ENCODE assay signal across 10 mouse cellular contexts in genomic region chr7:111588291-111588781, GRCm38 (mm10).
DNase-seq lines count a peak whose midpoint lies in the region; ATAC-seq and TF ChIP-seq lines count a peak whose summit lies in the region.
"Had no signal": no experiment of that assay in that cellular context is flagged by ENCODE, and none has a peak within 500 bp of the region (broad histone marks: within the 10 kb centered on the region; RNA-seq: fewer than 3 reads in every experiment).

No protein-coding gene starts in this region.

- no peak overlapping the region for H3K9ac ChIP-seq in hindbrain, postnatal 0 days (replicated peaks; ENCODE audit: low read length)
- H3K9ac ChIP-seq in hindbrain, embryonic 14.5 days = no peak overlapping the region
- no peak overlapping the region for H3K9ac ChIP-seq in midbrain, embryonic 14.5 days (replicated peaks; ENCODE audit: low read length)

- peak; percentile 65 for DNase-seq in hindbrain, postnatal 0 days (ENCODE audit: low spot score)
- DNase-seq in hindbrain, embryonic 14.5 days (ENCODE audit: low spot score) = no peak
- peak; percentile 83 for DNase-seq in cerebellum, adult 11 months
- DNase-seq in heart, adult 18-20 months = peak; percentile 52 to 82
- DNase-seq in lung, adult 18-20 months = peak; percentile 5 to 58
- no peak for DNase-seq in liver
- DNase-seq in adrenal gland, postnatal 14 days = no peak
- DNase-seq in midbrain, embryonic 14.5 days = no peak
- DNase-seq: thymus, adult 18-20 months had no signal

- H3K27ac ChIP-seq in hindbrain, postnatal 0 days = peak overlapping the region; percentile 48
- no peak overlapping the region for H3K27ac ChIP-seq in hindbrain, embryonic 14.5 days
- no peak overlapping the region for H3K27ac ChIP-seq in midbrain, embryonic 14.5 days (replicated peaks; ENCODE audit: low read depth, low read length)

- H3K4me2 ChIP-seq in hindbrain, postnatal 0 days (ENCODE audit: low read depth, low read length) = no peak overlapping the region
- no peak overlapping the region for H3K4me2 ChIP-seq in hindbrain, embryonic 14.5 days (replicated peaks)
- H3K4me2 ChIP-seq in midbrain, embryonic 14.5 days (ENCODE audit: low read length) = no peak overlapping the region

- ATAC-seq in hindbrain, postnatal 0 days = peak; percentile 64
- no peak for ATAC-seq in hindbrain, embryonic 14.5 days (ENCODE audit: low FRiP score)
- no peak for ATAC-seq in midbrain, embryonic 14.5 days (ENCODE audit: low FRiP score, low TSS enrichment)
- ATAC-seq: forebrain, embryonic 16.5 days had no signal

- 53% methylated on average over 4 of the region's 4 CpGs for WGBS in hindbrain, postnatal 0 days
- whole genome bisulfite sequencing in hindbrain, embryonic 14.5 days = 66% methylated on average over 4 of the region's 4 CpGs
- 78% methylated on average over 4 of the region's 4 CpGs for WGBS in midbrain, embryonic 14.5 days

- 0 out of 2 replicates have a peak, but pooled peaks cover 3% of the 10 kb centered on the region for H3K4me1 ChIP-seq in hindbrain, postnatal 0 days (ENCODE audit: insufficient read depth, low read length)
- H3K4me1 ChIP-seq in hindbrain, embryonic 14.5 days (replicated peaks; ENCODE audit: control insufficient read depth, insufficient read depth, low read length) = no peaks in the 10 kb centered on the region
- H3K4me1 ChIP-seq in midbrain, embryonic 14.5 days (ENCODE audit: control insufficient read depth, insufficient read depth, low read length) = no peaks in the 10 kb centered on the region

- H3K36me3 ChIP-seq in hindbrain, postnatal 0 days (ENCODE audit: insufficient read depth, low read length) = no peaks in the 10 kb centered on the region
- H3K36me3 ChIP-seq in hindbrain, embryonic 14.5 days (replicated peaks; ENCODE audit: control insufficient read depth, insufficient read depth) = no peaks in the 10 kb centered on the region
- no peaks in the 10 kb centered on the region for H3K36me3 ChIP-seq in midbrain, embryonic 14.5 days (ENCODE audit: control insufficient read depth, insufficient read depth, low read length)

- no peak for TF ChIP-seq CTCF in hindbrain, postnatal 0 days (IDR thresholded peaks at IDR 0.05; ENCODE audit: low read depth)

- H3K27me3 ChIP-seq in hindbrain, postnatal 0 days (ENCODE audit: insufficient read depth, low read length) = no peaks in the 10 kb centered on the region
- H3K27me3 ChIP-seq in hindbrain, embryonic 14.5 days (ENCODE audit: control insufficient read depth, insufficient read depth, low read length) = no peaks in the 10 kb centered on the region
- no peaks in the 10 kb centered on the region for H3K27me3 ChIP-seq in midbrain, embryonic 14.5 days (ENCODE audit: control insufficient read depth, insufficient read depth, low read length)

- no peaks in the 10 kb centered on the region for H3K9me3 ChIP-seq in hindbrain, postnatal 0 days (ENCODE audit: low read length)
- no peaks in the 10 kb centered on the region for H3K9me3 ChIP-seq in hindbrain, embryonic 14.5 days (ENCODE audit: control insufficient read depth, low read length)
- no peaks in the 10 kb centered on the region for H3K9me3 ChIP-seq in midbrain, embryonic 14.5 days (ENCODE audit: control insufficient read depth, low read length)

- no peak overlapping the region for H3K4me3 ChIP-seq in hindbrain, postnatal 0 days (ENCODE audit: low read length)
- no peak overlapping the region for H3K4me3 ChIP-seq in hindbrain, embryonic 14.5 days (replicated peaks; ENCODE audit: low read length)
- no peak overlapping the region for H3K4me3 ChIP-seq in midbrain, embryonic 14.5 days (replicated peaks; ENCODE audit: low read depth, low read length)

Comparison
In these comparisons a context has a peak if more than half of its experiments do, and no peak if none do; other contexts are left out.
1. DNase-seq: peak in hindbrain, postnatal 0 days (single experiment), cerebellum, adult 11 months (single experiment), heart, adult 18-20 months (2 of 2) and lung, adult 18-20 months (2 of 2); none in hindbrain, embryonic 14.5 days (single experiment), liver (single experiment), adrenal gland, postnatal 14 days (single experiment) and midbrain, embryonic 14.5 days (single experiment).